Mouse (Mus musculus) forebrain, embryonic 11.5 days (tissue): ENCODE results near the gene Cpne2. TPM values are rescaled to one million over a fixed set of nuclear protein-coding genes. Genes with fewer than 3 reads are reported as not detected.

Source experiments
- ATAC-seq: fragments of 200-750 bp; cut with Nextera tagmentation; replicated peaks from 2 replicates; pipeline ENCODE4 v1.8.0; 2017; ENCODE audit warnings: moderate TSS enrichment; ENCODE audit not compliant: low FRiP score
- DNase-seq: peaks from one replicate; pipeline ENCODE4 v3.0.0-alpha.2; 2017; ENCODE audit warnings: low spot score
- H3K27ac ChIP-seq: fragments of 300-500 bp; sonication (generic); 2 replicates; pipeline ENCODE4 v1.5.1; 2014; ENCODE audit warnings: low read depth, low read length
- H3K27me3 ChIP-seq: fragments of 300-500 bp; sonication (generic); 2 replicates; pipeline ENCODE4 v1.6.1; 2014; ENCODE audit warnings: mild to moderate bottlenecking, low read length, mixed read lengths; ENCODE audit not compliant: control insufficient read depth, insufficient read depth
- H3K36me3 ChIP-seq: fragments of 300-500 bp; sonication (generic); 2 replicates; pipeline ENCODE4 v1.6.1; 2014; ENCODE audit warnings: mild to moderate bottlenecking, low read length, moderate library complexity, mixed read lengths; ENCODE audit not compliant: control insufficient read depth, insufficient read depth
- H3K4me1 ChIP-seq: fragments of 300-500 bp; sonication (generic); replicated peaks from 2 replicates; pipeline ENCODE4 v1.6.1; 2014; ENCODE audit warnings: low read length, mixed read lengths; ENCODE audit not compliant: control insufficient read depth, insufficient read depth
- H3K4me2 ChIP-seq: fragments of 300-500 bp; sonication (generic); 2 replicates; pipeline ENCODE4 v1.6.1; 2014; ENCODE audit warnings: low read depth, mild to moderate bottlenecking, low read length, moderate library complexity, mixed read lengths; ENCODE audit not compliant: severe bottlenecking
- H3K4me3 ChIP-seq: fragments of 300-500 bp; sonication (generic); 2 replicates; pipeline ENCODE4 v1.5.1; 2014; ENCODE audit warnings: low read depth, low read length
- H3K9ac ChIP-seq: fragments of 300-500 bp; sonication (generic); 2 replicates; pipeline ENCODE4 v1.6.1; 2014; ENCODE audit warnings: low read length
- H3K9me3 ChIP-seq: fragments of 300-500 bp; sonication (generic); 2 replicates; pipeline ENCODE4 v1.6.1; 2016; ENCODE audit warnings: low read length, mixed read lengths; ENCODE audit not compliant: control insufficient read depth
- WGBS: fragments of 180-500 bp; shearing (Covaris S2); extraction: QIAGEN DNeasy Blood & Tissue Kit; methylation state at CpG from one replicate; pipeline ENCODE4 v1.1.7; 2014; 5-methylcytosine and 5-hydroxymethylcytosine counted together
- polyA plus RNA-seq: library from polyadenylated mRNA; unstranded; fragments of >200 nt; fragmentation: Nextera tagmentation; extraction: Ambion mirVana; gene quantifications from 2 replicates; pipeline ENCODE4 v1.2.1, GENCODE M21; 2014

Gene Cpne2
- polyA plus RNA-seq, 1 experiment from 2014 or later: 23.1 TPM

GRCm38 (mm10) chr8:94540889-94541795 is 8.4 kb downstream of the Cpne2 start:
- no peaks in the 10 kb centered on the region for H3K27me3 ChIP-seq
- WGBS: 83% methylated on average over 18 of the region's 18 CpGs

GRCm38 (mm10) chr8:94543981-94544380 is 11.2 kb downstream of the Cpne2 start:
- WGBS: 75% methylated on average over 8 of the region's 8 CpGs
- ATAC-seq: no peak
- no peak overlapping the region for H3K4me2 ChIP-seq
- no peaks in the 10 kb centered on the region; the same call in 1 of the 2 replicates for H3K4me1 ChIP-seq
- H3K27ac ChIP-seq: no peak overlapping the region
- H3K36me3 ChIP-seq: no peaks in the 10 kb centered on the region
- no peaks in the 10 kb centered on the region for H3K27me3 ChIP-seq
- H3K4me3 ChIP-seq: no peak overlapping the region
- no peak overlapping the region for H3K9ac ChIP-seq
- H3K9me3 ChIP-seq: no peaks in the 10 kb centered on the region
- DNase-seq: no peak

More at GRCm38 (mm10) chr8:94540889-94541795, 8.4 kb downstream of the Cpne2 start:
- Histone ChIP-seq H3K9ac (no peak overlapping the region), H3K4me1 (peaks cover under 1% of the 10 kb centered on the region; the same call in 1 of the 2 replicates), H3K36me3 (no peaks in the 10 kb centered on the region; the same call in 1 of the 2 replicates), H3K4me3 (no peak overlapping the region), H3K4me2 (no peak overlapping the region), H3K9me3 (no peaks in the 10 kb centered on the region), H3K27ac (no peak overlapping the region)
- no peak for DNase-seq
- no peak for ATAC-seq

- no peaks in the 10 kb centered on the region for H3K36me3 ChIP-seq
- no peak overlapping the region for H3K4me2 ChIP-seq
- no peak overlapping the region for H3K27ac ChIP-seq
- DNase-seq (no peak), ATAC-seq (no peak)
- H3K4me1 ChIP-seq: peaks cover 21% of the 10 kb centered on the region
- no peaks in the 10 kb centered on the region for H3K27me3 ChIP-seq
- no peak overlapping the region for H3K4me3 ChIP-seq
- H3K9me3 ChIP-seq: no peaks in the 10 kb centered on the region
- H3K9ac ChIP-seq: no peak overlapping the region
- WGBS: 58% methylated on average over 5 of the region's 5 CpGs
Measured at GRCm38 (mm10) chr8:94549041-94549440, 16.3 kb downstream of the Cpne2 start.

- Histone ChIP-seq H3K27me3 (no peaks in the 10 kb centered on the region), H3K36me3 (no peaks in the 10 kb centered on the region), H3K4me1 (peaks cover 21% of the 10 kb centered on the region), H3K27ac (no peak overlapping the region), H3K4me3 (no peak overlapping the region), H3K9ac (no peak overlapping the region), H3K4me2 (no peak overlapping the region), H3K9me3 (no peaks in the 10 kb centered on the region)
- no peak for ATAC-seq
- no peak for DNase-seq
- 49% methylated on average over 5 of the region's 5 CpGs for WGBS
Measured at GRCm38 (mm10) chr8:94549482-94549881, 16.7 kb downstream of the Cpne2 start.

GRCm38 (mm10) chr8:94549998-94550397 is 17.2 kb downstream of the Cpne2 start:
- Histone ChIP-seq H3K9me3 (no peaks in the 10 kb centered on the region), H3K27me3 (no peaks in the 10 kb centered on the region), H3K4me2 (no peak overlapping the region), H3K27ac (no peak overlapping the region), H3K4me3 (no peak overlapping the region), H3K9ac (no peak overlapping the region), H3K4me1 (peaks cover 21% of the 10 kb centered on the region), H3K36me3 (no peaks in the 10 kb centered on the region)
- DNase-seq (no peak), ATAC-seq (no peak)
- WGBS: 82% methylated on average over 5 of the region's 5 CpGs

GRCm38 (mm10) chr8:94551471-94552422 is 19.0 kb downstream of the Cpne2 start:
- Histone ChIP-seq H3K4me2 (peak overlapping the region; percentile 12; the same call in 1 of the 2 replicates), H3K4me3 (no peak overlapping the region), H3K9me3 (no peaks in the 10 kb centered on the region), H3K27ac (peak overlapping the region; percentile 87), H3K9ac (peak overlapping the region; percentile 47), H3K36me3 (no peaks in the 10 kb centered on the region), H3K27me3 (no peaks in the 10 kb centered on the region), H3K4me1 (peaks cover 21% of the 10 kb centered on the region)
- ATAC-seq (peak; percentile 90), DNase-seq (peak; percentile 87)
- 25% methylated on average over 17 of the region's 17 CpGs for WGBS

GRCm38 (mm10) chr8:94552696-94553095 is 19.9 kb downstream of the Cpne2 start:
- ATAC-seq (no peak), DNase-seq (no peak)
- H3K27me3 ChIP-seq: no peaks in the 10 kb centered on the region
- no peak overlapping the region for H3K4me3 ChIP-seq
- no peak overlapping the region for H3K9ac ChIP-seq
- WGBS: 95% methylated on average over 2 of the region's 2 CpGs
- no peaks in the 10 kb centered on the region for H3K9me3 ChIP-seq
- no peaks in the 10 kb centered on the region for H3K36me3 ChIP-seq
- H3K4me1 ChIP-seq: peaks cover 21% of the 10 kb centered on the region
- no peak overlapping the region for H3K4me2 ChIP-seq
- peak overlapping the region; percentile 87; the same call in 1 of the 2 replicates for H3K27ac ChIP-seq

GRCm38 (mm10) chr8:94557281-94557680 is 24.5 kb downstream of the Cpne2 start:
- Histone ChIP-seq H3K27ac (no peak overlapping the region), H3K9me3 (no peaks in the 10 kb centered on the region), H3K4me1 (peaks cover 12% of the 10 kb centered on the region), H3K4me2 (no peak overlapping the region), H3K36me3 (no peaks in the 10 kb centered on the region), H3K9ac (no peak overlapping the region), H3K4me3 (no peak overlapping the region), H3K27me3 (no peaks in the 10 kb centered on the region)
- ATAC-seq (no peak), DNase-seq (no peak)
- WGBS: 84% methylated on average over 3 of the region's 3 CpGs
